Mouse (Mus musculus) forebrain, embryonic 13.5 days (tissue): ENCODE measurements around the gene Nelfb. TPM values are rescaled to one million over a fixed set of nuclear protein-coding genes. Genes with fewer than 3 reads are reported as not detected.
A peak's percentile ranks its signal among the peaks of the same experiment; 100 is the strongest.
"Not testable (repeated sequence)": the region's sequence is repeated elsewhere in the genome, so short reads cannot be mapped to it uniquely, and the experiment has no call there.

ENCODE experiments used
- ATAC-seq: fragments of 200-750 bp; cut with Nextera tagmentation; 2 replicates; pipeline ENCODE4 v1.8.0; 2017
- H3K27ac ChIP-seq: fragments of 300-500 bp; sonication (generic); 2 replicates; pipeline ENCODE4 v1.5.1; 2015; ENCODE audit warnings: inconsistent platforms, mild to moderate bottlenecking, moderate library complexity
- H3K27me3 ChIP-seq: fragments of 300-500 bp; sonication (generic); 2 replicates; pipeline ENCODE4 v1.6.1; 2015; ENCODE audit warnings: mild to moderate bottlenecking, inconsistent platforms
- H3K36me3 ChIP-seq: fragments of 300-500 bp; sonication (generic); 2 replicates; pipeline ENCODE4 v1.6.1; 2015; ENCODE audit warnings: mild to moderate bottlenecking, inconsistent platforms; ENCODE audit not compliant: poor library complexity, severe bottlenecking
- H3K4me1 ChIP-seq: fragments of 300-500 bp; sonication (generic); 2 replicates; pipeline ENCODE4 v1.6.1; 2015; ENCODE audit warnings: inconsistent platforms
- H3K4me2 ChIP-seq: fragments of 300-500 bp; sonication (generic); 2 replicates; pipeline ENCODE4 v1.6.1; 2015; ENCODE audit warnings: inconsistent platforms, mild to moderate bottlenecking, moderate library complexity
- H3K4me3 ChIP-seq: fragments of 300-500 bp; sonication (generic); 2 replicates; pipeline ENCODE4 v1.5.1; 2015; ENCODE audit warnings: mild to moderate bottlenecking, inconsistent platforms
- H3K9ac ChIP-seq: fragments of 300-500 bp; sonication (generic); 2 replicates; pipeline ENCODE4 v1.6.1; 2015; ENCODE audit warnings: mild to moderate bottlenecking, inconsistent platforms
- H3K9me3 ChIP-seq: fragments of 300-500 bp; sonication (generic); replicated peaks from 2 replicates; pipeline ENCODE4 v1.6.1; 2016; ENCODE audit warnings: inconsistent platforms
- WGBS: fragments of 180-500 bp; shearing (Covaris S2); methylation state at CpG from one replicate; pipeline ENCODE4 v1.1.7; 2015; 5-methylcytosine and 5-hydroxymethylcytosine counted together
- polyA plus RNA-seq: library from polyadenylated mRNA; unstranded; fragments of >200 nt; fragmentation: Nextera tagmentation; extraction: Ambion mirVana; gene quantifications from 2 replicates; pipeline ENCODE4 v1.2.1, GENCODE M21; 2015

Gene Nelfb
- polyA plus RNA-seq, result 95.4 and 104 TPM in 2 replicates

- peak within 1 kb of the TSS; percentile 92 for H3K4me3 ChIP-seq
- peak within 1 kb of the TSS; percentile 78 for H3K27ac ChIP-seq
- ATAC-seq, result peak; percentile 95
- under 1% methylated on average over 44 of the region's 44 CpGs for WGBS
- peaks cover 29% of the 10 kb centered on the region for H3K4me1 ChIP-seq
- peaks cover 26% of the 10 kb centered on the region for H3K36me3 ChIP-seq
- H3K9me3 ChIP-seq, result no peaks in the 10 kb centered on the region
- peak within 1 kb of the TSS; percentile 94 for H3K9ac ChIP-seq
- H3K27me3 ChIP-seq, result no peaks in the 10 kb centered on the region; the same call in 1 of the 2 replicates
- peak within 1 kb of the TSS; percentile 89 for H3K4me2 ChIP-seq
Observed at GRCm38 (mm10) chr2:25211121-25211670, at the start of gene Nelfb. Gene Nelfb (minus strand): TSS chr2:25211489.

DNA sequence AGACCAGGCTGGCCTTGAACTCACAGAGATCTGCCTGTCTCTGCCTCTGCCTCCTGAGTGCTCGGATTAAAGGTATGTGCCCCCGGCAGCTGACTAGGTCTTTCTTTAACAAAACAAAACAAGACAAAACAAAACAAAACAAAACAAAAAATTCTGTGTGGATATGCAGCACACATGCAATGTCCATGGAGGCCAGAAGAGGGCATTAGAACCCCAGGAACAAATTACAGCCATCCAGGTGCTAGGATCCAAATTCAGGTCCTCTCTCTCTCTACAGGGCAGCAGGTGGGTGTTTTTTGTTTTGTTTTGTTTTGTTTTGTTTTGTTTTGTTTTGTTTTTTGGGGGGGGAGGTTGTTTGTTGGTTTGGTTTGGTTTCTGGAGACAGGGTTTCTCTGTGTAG, 47.6 kb upstream of the Nelfb start:
- peaks cover 42% of the 10 kb centered on the region for H3K4me1 ChIP-seq
- no peak overlapping the region for H3K27ac ChIP-seq
- H3K36me3 ChIP-seq, result no peaks in the 10 kb centered on the region
- H3K27me3 ChIP-seq, result peaks cover 10% of the 10 kb centered on the region
- no peak overlapping the region for H3K4me2 ChIP-seq
- no peaks in the 10 kb centered on the region for H3K9me3 ChIP-seq
- no peak overlapping the region for H3K9ac ChIP-seq
- no peak overlapping the region for H3K4me3 ChIP-seq
- 43% methylated on average over 2 of the region's 2 CpGs for WGBS
- ATAC-seq, result no peak

GRCm38 (mm10) chr2:25257250-25257649, 46.0 kb upstream of the Nelfb start:
- not testable (repeated sequence) for ATAC-seq, H3K27me3 ChIP-seq, H3K9ac ChIP-seq, H3K27ac ChIP-seq, H3K36me3 ChIP-seq, H3K9me3 ChIP-seq, H3K4me3 ChIP-seq, H3K4me2 ChIP-seq
- H3K4me1 ChIP-seq, result peaks cover 32% of the 10 kb centered on the region
- 86% methylated on average over 5 of the region's 5 CpGs for WGBS

- WGBS, result 63% methylated on average over 12 of the region's 12 CpGs
Observed at GRCm38 (mm10) chr2:25256443-25257109, 45.3 kb upstream of the Nelfb start.

DNA sequence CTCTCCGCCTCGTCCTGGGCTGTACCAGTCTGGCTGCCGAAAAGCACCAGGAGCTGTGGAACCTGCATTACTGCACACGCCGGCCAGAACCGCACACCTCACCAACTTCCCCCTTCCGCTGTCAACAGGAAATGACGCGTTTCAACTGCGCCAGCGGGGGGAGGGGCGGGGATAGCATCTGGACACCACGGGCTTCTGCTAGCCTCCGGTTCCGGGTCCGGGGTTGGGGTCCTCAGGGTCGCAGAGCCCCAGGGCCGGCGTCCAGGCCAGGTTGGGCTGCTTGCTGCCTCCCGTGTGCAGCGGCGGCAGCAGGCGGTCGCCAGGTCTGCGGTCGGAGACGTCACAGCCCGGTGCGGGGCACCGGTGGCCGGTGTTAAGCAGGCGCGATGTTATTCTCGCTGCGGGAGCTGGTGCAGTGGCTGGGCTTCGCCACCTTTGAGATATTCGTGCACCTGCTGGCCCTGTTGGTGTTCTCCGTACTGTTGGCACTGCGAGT, 44.0 kb upstream of the Nelfb start, which contains the start of gene Tmem203:
Tmem203 (plus strand) TSS at position 156 of the 496 bp plus-strand sequence.
- H3K27me3 ChIP-seq, result no peaks in the 10 kb centered on the region
- peaks cover 26% of the 10 kb centered on the region for H3K4me1 ChIP-seq
- peaks cover 24% of the 10 kb centered on the region for H3K36me3 ChIP-seq
- peak within 1 kb of the TSS; percentile 80 for H3K27ac ChIP-seq
- H3K9ac ChIP-seq, result peak within 1 kb of the TSS; percentile 91
- peak; percentile 92 for ATAC-seq
- WGBS, result under 1% methylated on average over 39 of the region's 39 CpGs
- H3K9me3 ChIP-seq, result no peaks in the 10 kb centered on the region
- peak within 1 kb of the TSS; percentile 98 for H3K4me3 ChIP-seq
- peak within 1 kb of the TSS; percentile 83 for H3K4me2 ChIP-seq

More at GRCm38 (mm10) chr2:25256443-25257109, 45.3 kb upstream of the Nelfb start:
- Histone ChIP-seq H3K9ac (peak overlapping the region; percentile 91), H3K36me3 (peaks cover 12% of the 10 kb centered on the region), H3K4me2 (peak overlapping the region; percentile 83), H3K4me3 (peak overlapping the region; percentile 98), H3K4me1 (peaks cover 27% of the 10 kb centered on the region)
- H3K27ac ChIP-seq, H3K27me3 ChIP-seq, H3K9me3 ChIP-seq, ATAC-seq: not testable (repeated sequence)

GRCm38 (mm10) chr2:25252331-25252730, 41.0 kb upstream of the Nelfb start:
- Histone ChIP-seq H3K27ac (no peak overlapping the region), H3K4me2 (no peak overlapping the region), H3K9me3 (no peaks in the 10 kb centered on the region), H3K36me3 (peaks cover 54% of the 10 kb centered on the region), H3K27me3 (no peaks in the 10 kb centered on the region), H3K9ac (no peak overlapping the region), H3K4me3 (no peak overlapping the region), H3K4me1 (peaks cover 22% of the 10 kb centered on the region)
- WGBS, result 88% methylated on average over 1 of the region's 1 CpGs
- no peak for ATAC-seq

DNA sequence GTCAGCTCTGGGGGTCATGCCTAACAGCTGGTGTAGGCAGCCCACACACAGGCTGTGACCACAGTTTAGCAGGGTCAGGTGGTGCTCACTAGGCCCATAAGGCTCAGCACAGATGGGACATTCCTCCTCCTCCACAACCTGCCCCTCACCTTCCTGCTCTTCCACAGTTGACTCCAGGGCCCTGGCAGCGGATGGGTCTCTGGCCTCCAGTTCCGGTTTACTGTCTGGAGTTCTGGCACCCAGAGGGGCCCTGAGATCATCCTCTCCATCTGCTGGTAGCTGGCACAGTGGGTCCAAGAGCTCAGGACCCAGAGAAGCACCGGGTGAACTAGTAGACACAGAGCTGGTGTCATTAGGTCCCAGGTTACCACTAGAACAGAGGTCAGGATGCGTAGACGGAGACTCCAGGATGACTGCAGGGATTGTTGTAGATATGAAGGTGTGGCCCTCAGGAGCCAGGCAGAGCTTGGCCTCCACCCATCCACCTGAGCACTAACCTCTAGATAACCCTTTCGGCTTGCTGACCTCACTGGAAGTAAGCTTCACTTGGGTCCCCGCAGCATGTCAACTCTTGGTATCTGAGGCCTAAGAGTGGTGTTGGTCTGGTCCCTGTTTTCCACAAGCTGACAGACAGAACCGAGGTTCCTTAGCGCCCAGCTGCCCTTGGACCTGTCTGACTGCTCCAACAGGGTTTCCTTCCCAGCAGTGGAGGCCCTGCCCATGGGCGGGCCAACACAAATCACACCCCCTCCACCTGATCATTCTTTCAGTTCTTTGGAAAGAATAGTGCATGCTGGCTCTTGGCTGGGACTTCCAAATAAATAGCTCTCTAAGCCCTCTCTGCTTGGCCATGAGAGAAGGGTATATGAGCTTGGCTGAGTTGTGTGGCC, 35.1 kb upstream of the Nelfb start, which contains the start of gene AL732309.1:
AL732309.1 (minus strand) TSS at position 681 of the 890 bp plus-strand sequence.
- 93% methylated on average over 10 of the region's 10 CpGs for WGBS
- Histone ChIP-seq H3K9me3 (no peaks in the 10 kb centered on the region), H3K4me1 (peaks cover 14% of the 10 kb centered on the region), H3K27ac (no peak within 1 kb of the TSS), H3K9ac (no peak within 1 kb of the TSS), H3K4me3 (no peak within 1 kb of the TSS), H3K27me3 (peaks cover 3% of the 10 kb centered on the region; the same call in 1 of the 2 replicates), H3K36me3 (peaks cover 66% of the 10 kb centered on the region), H3K4me2 (no peak within 1 kb of the TSS)
- no peak for ATAC-seq

DNA sequence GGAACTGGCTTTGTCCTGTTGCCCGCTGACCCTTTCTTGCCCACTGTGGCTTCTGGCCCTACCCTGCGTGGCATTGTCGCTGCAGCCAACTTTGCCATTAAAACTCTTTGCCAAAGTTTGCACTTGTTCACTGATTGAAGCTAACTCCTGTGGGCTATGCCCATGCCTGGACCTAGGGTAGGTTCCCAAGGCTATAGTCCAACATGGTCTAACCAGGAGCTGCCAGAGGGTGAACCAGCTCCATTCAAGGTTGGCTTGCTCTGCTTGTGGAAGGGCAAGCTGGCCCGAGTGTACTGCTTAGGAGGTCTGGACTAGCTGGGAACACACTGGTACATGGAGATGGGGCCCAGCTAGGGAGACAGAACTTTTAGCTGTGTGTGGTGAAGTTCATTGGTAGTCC, 32.9 kb upstream of the Nelfb start:
- H3K4me1 ChIP-seq, result peaks cover 26% of the 10 kb centered on the region
- H3K4me3 ChIP-seq, result no peak overlapping the region
- no peaks in the 10 kb centered on the region for H3K9me3 ChIP-seq
- H3K27ac ChIP-seq, result no peak overlapping the region
- no peak overlapping the region for H3K4me2 ChIP-seq
- 91% methylated on average over 4 of the region's 4 CpGs for WGBS
- H3K27me3 ChIP-seq, result peaks cover 6% of the 10 kb centered on the region; the same call in 1 of the 2 replicates
- no peak overlapping the region for H3K9ac ChIP-seq
- ATAC-seq, result no peak
- H3K36me3 ChIP-seq, result peaks cover 44% of the 10 kb centered on the region

DNA sequence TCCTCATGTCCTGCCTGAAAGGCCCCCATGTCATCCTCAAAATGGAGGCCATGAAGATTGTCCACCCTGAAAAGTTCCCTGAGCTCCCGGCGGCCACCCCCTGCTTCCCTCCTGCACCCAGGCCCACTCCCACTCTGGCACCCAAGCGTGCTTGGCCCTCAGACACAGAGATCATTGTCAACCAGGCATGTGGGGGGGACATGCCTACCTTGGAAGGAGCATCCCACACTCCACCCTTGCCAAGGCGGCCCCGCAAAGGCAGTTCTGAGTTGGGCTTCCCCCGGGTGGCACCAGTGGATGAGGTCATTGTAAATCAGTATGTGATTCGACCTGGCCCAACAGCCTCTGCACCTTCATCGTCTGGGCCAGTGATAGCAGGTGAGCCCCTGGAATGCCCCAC, 32.1 kb upstream of the Nelfb start:
- Histone ChIP-seq H3K36me3 (peaks cover 36% of the 10 kb centered on the region), H3K4me3 (peak overlapping the region; percentile 66), H3K27me3 (peaks cover 10% of the 10 kb centered on the region; the same call in 1 of the 2 replicates), H3K4me2 (peak overlapping the region; percentile 92), H3K4me1 (peaks cover 26% of the 10 kb centered on the region), H3K9me3 (no peaks in the 10 kb centered on the region), H3K27ac (no peak overlapping the region), H3K9ac (peak overlapping the region; percentile 89; the same call in 1 of the 2 replicates)
- WGBS, result 86% methylated on average over 8 of the region's 8 CpGs
- no peak for ATAC-seq

- WGBS, result 0% methylated on average over 44 of the region's 59 CpGs
- H3K9me3 ChIP-seq, result no peaks in the 10 kb centered on the region
- ATAC-seq, result peak; percentile 57; the same call in 1 of the 2 replicates
Observed at GRCm38 (mm10) chr2:25242101-25242506, 30.8 kb upstream of the Nelfb start, which contains the start of the genes Rnf208 and Cysrt1. Gene Rnf208 (plus strand): TSS chr2:25242255. Gene Cysrt1 (minus strand): TSS chr2:25242452.

DNA sequence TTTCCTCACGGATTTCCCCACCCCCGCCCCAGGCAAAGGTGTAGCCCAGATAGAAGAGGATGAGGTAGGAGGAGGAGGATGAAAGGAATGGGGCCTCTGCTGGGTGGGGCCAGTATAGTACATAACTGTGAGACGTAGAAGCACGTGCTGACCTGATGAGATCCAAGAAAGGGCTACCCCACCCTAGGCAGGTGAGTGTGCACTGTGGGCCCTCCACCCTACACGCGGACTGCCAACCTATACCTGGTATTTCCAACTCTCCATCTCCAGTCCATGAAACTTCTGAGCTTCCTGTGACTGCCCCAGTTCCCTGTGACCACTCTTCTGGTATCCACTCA, 30.1 kb upstream of the Nelfb start:
- H3K36me3 ChIP-seq, result peaks cover 16% of the 10 kb centered on the region
- H3K27ac ChIP-seq, result 0 out of 2 replicates have a peak overlapping the region, but pooled peaks have one; percentile 27
- H3K4me3 ChIP-seq, result peak overlapping the region; percentile 66
- no peaks in the 10 kb centered on the region for H3K9me3 ChIP-seq
- 20% methylated on average over 6 of the region's 6 CpGs for WGBS
- peaks cover 17% of the 10 kb centered on the region; the same call in 1 of the 2 replicates for H3K27me3 ChIP-seq
- peak overlapping the region; percentile 89 for H3K9ac ChIP-seq
- peak overlapping the region; percentile 92 for H3K4me2 ChIP-seq
- ATAC-seq, result peak; percentile 23; the same call in 1 of the 2 replicates
- H3K4me1 ChIP-seq, result peaks cover 26% of the 10 kb centered on the region

More at GRCm38 (mm10) chr2:25242101-25242506, 30.8 kb upstream of the Nelfb start, which contains the start of the genes Rnf208 and Cysrt1:
- H3K27ac ChIP-seq, result peak within 1 kb of the TSS; percentile 35
- peaks cover 23% of the 10 kb centered on the region for H3K36me3 ChIP-seq
- H3K9ac ChIP-seq, result peak within 1 kb of the TSS; percentile 89
- H3K27me3 ChIP-seq, result peaks cover 13% of the 10 kb centered on the region; the same call in 1 of the 2 replicates
- peaks cover 26% of the 10 kb centered on the region for H3K4me1 ChIP-seq
- H3K4me3 ChIP-seq, result peak within 1 kb of the TSS; percentile 66
- H3K4me2 ChIP-seq, result peak within 1 kb of the TSS; percentile 92
